Mouse (Mus musculus) liver, embryonic 12.5 days (tissue): ENCODE measurements around the gene Creld1. TPM values are rescaled to one million over a fixed set of nuclear protein-coding genes. Genes with fewer than 3 reads are reported as not detected.

Experiments used
- ATAC-seq: fragments of 200-750 bp; cut with Nextera tagmentation; 2 replicates; pipeline ENCODE4 v1.8.0; 2017; ENCODE audit warnings: moderate number of reproducible peaks, mild to moderate bottlenecking, moderate library complexity
- H3K27ac ChIP-seq: fragments of 300-500 bp; sonication (generic); 2 replicates; pipeline ENCODE4 v1.5.1; 2016; ENCODE audit warnings: mild to moderate bottlenecking
- H3K27me3 ChIP-seq: fragments of 300-500 bp; sonication (generic); replicated peaks from 2 replicates; pipeline ENCODE4 v1.6.1; 2016; ENCODE audit warnings: mild to moderate bottlenecking, moderate library complexity
- H3K36me3 ChIP-seq: fragments of 300-500 bp; sonication (generic); 2 replicates; pipeline ENCODE4 v1.6.1; 2016; ENCODE audit warnings: mild to moderate bottlenecking, moderate library complexity
- H3K4me1 ChIP-seq: fragments of 300-500 bp; sonication (generic); 2 replicates; pipeline ENCODE4 v1.6.1; 2016
- H3K4me2 ChIP-seq: fragments of 300-500 bp; sonication (generic); 2 replicates; pipeline ENCODE4 v1.6.1; 2016; ENCODE audit warnings: mild to moderate bottlenecking, moderate library complexity
- H3K4me3 ChIP-seq: fragments of 300-500 bp; sonication (generic); 2 replicates; pipeline ENCODE4 v1.5.1; 2016; ENCODE audit warnings: mild to moderate bottlenecking, moderate library complexity
- H3K9ac ChIP-seq: fragments of 300-500 bp; sonication (generic); 2 replicates; pipeline ENCODE4 v1.6.1; 2016; ENCODE audit warnings: mild to moderate bottlenecking, moderate library complexity
- H3K9me3 ChIP-seq: fragments of 300-500 bp; sonication (generic); replicated peaks from 2 replicates; pipeline ENCODE4 v1.6.1; 2016; ENCODE audit warnings: mild to moderate bottlenecking, moderate library complexity
- WGBS: fragments of 180-500 bp; shearing (Covaris S2); methylation state at CpG from one replicate; pipeline ENCODE4 v1.1.7; 2016; ENCODE audit not compliant: insufficient replicate concordance; 5-methylcytosine and 5-hydroxymethylcytosine counted together
- polyA plus RNA-seq: library from polyadenylated mRNA; unstranded; fragments of >200 nt; fragmentation: Nextera tagmentation; extraction: Ambion mirVana; gene quantifications from 2 replicates; pipeline ENCODE4 v1.2.1, GENCODE M21; 2016

Gene Creld1
- polyA plus RNA-seq, 1 experiment from 2014 or later, result 9.6 TPM

- peak overlapping the region; percentile 76 for H3K4me2 ChIP-seq
- peak overlapping the region; percentile 51 for H3K4me3 ChIP-seq
- peaks cover 17% of the 10 kb centered on the region for H3K36me3 ChIP-seq
- peaks cover 16% of the 10 kb centered on the region for H3K4me1 ChIP-seq
- H3K27me3 ChIP-seq, result peaks cover 52% of the 10 kb centered on the region
- no peak overlapping the region for H3K27ac ChIP-seq
- no peaks in the 10 kb centered on the region for H3K9me3 ChIP-seq
- H3K9ac ChIP-seq, result peak overlapping the region; percentile 59
- peak; percentile 74 for ATAC-seq
- 1% methylated on average over 54 of the region's 54 CpGs for WGBS
These were observed 11.2 kb downstream of the Creld1 start for GRCm38 (mm10) chr6:113494258-113494788.

GRCm38 (mm10) chr6:113495071-113495675 is 12.1 kb downstream of the Creld1 start:
- peak overlapping the region; percentile 59 for H3K9ac ChIP-seq
- WGBS, result 33% methylated on average over 28 of the region's 28 CpGs

GRCm38 (mm10) chr6:113499346-113499745 is 16.2 kb downstream of the Creld1 start:
- WGBS, result 40% methylated on average over 6 of the region's 6 CpGs
- Histone ChIP-seq H3K4me2 (no peak overlapping the region), H3K9me3 (no peaks in the 10 kb centered on the region), H3K36me3 (no peaks in the 10 kb centered on the region), H3K9ac (no peak overlapping the region), H3K27me3 (peaks cover 94% of the 10 kb centered on the region), H3K4me1 (peaks cover 17% of the 10 kb centered on the region), H3K27ac (no peak overlapping the region), H3K4me3 (no peak overlapping the region)
- ATAC-seq, result no peak

More at GRCm38 (mm10) chr6:113495071-113495675, 12.1 kb downstream of the Creld1 start:
- Histone ChIP-seq H3K4me1 (peaks cover 16% of the 10 kb centered on the region), H3K4me2 (peak overlapping the region; percentile 76), H3K36me3 (peaks cover 9% of the 10 kb centered on the region), H3K9me3 (no peaks in the 10 kb centered on the region), H3K27me3 (peaks cover 61% of the 10 kb centered on the region), H3K4me3 (peak overlapping the region; percentile 51), H3K27ac (no peak overlapping the region)
- no peak for ATAC-seq

GRCm38 (mm10) chr6:113501388-113502084 is 18.4 kb downstream of the Creld1 start, which contains the start of gene Prrt3:
Gene Prrt3, minus strand, starts transcription at chr6:113501931.
- H3K9me3 ChIP-seq, result no peaks in the 10 kb centered on the region
- H3K9ac ChIP-seq, result no peak within 1 kb of the TSS
- no peak for ATAC-seq
- H3K4me2 ChIP-seq, result peak within 1 kb of the TSS; percentile 38
- peaks cover 72% of the 10 kb centered on the region for H3K27me3 ChIP-seq
- H3K4me3 ChIP-seq, result no peak within 1 kb of the TSS
- H3K36me3 ChIP-seq, result no peaks in the 10 kb centered on the region
- no peak within 1 kb of the TSS for H3K27ac ChIP-seq
- WGBS, result 13% methylated on average over 32 of the region's 32 CpGs
- peaks cover 4% of the 10 kb centered on the region; the same call in 1 of the 2 replicates for H3K4me1 ChIP-seq

- Histone ChIP-seq H3K27me3 (peaks cover 60% of the 10 kb centered on the region), H3K27ac (no peak overlapping the region), H3K4me2 (no peak overlapping the region), H3K9me3 (no peaks in the 10 kb centered on the region), H3K36me3 (no peaks in the 10 kb centered on the region), H3K4me3 (no peak overlapping the region), H3K9ac (no peak overlapping the region), H3K4me1 (peaks cover 4% of the 10 kb centered on the region; the same call in 1 of the 2 replicates)
- WGBS, result 61% methylated on average over 2 of the region's 2 CpGs
- ATAC-seq, result no peak
These were observed 19.7 kb downstream of the Creld1 start for GRCm38 (mm10) chr6:113502801-113503200.

GRCm38 (mm10) chr6:113505689-113506088 is 22.6 kb downstream of the Creld1 start:
- Histone ChIP-seq H3K27ac (no peak overlapping the region), H3K9me3 (no peaks in the 10 kb centered on the region), H3K4me3 (no peak overlapping the region), H3K27me3 (peaks cover 34% of the 10 kb centered on the region), H3K9ac (no peak overlapping the region), H3K4me1 (peaks cover 4% of the 10 kb centered on the region; the same call in 1 of the 2 replicates), H3K36me3 (no peaks in the 10 kb centered on the region), H3K4me2 (no peak overlapping the region)
- 78% methylated on average over 1 of the region's 1 CpGs for WGBS
- ATAC-seq, result no peak

GRCm38 (mm10) chr6:113507130-113507529 is 24.0 kb downstream of the Creld1 start:
- H3K9ac ChIP-seq, result no peak overlapping the region
- H3K9me3 ChIP-seq, result no peaks in the 10 kb centered on the region
- H3K27me3 ChIP-seq, result peaks cover 20% of the 10 kb centered on the region
- no peak overlapping the region for H3K4me3 ChIP-seq
- no peaks in the 10 kb centered on the region for H3K4me1 ChIP-seq
- 0 out of 2 replicates have a peak, but pooled peaks cover 2% of the 10 kb centered on the region for H3K36me3 ChIP-seq
- no peak for ATAC-seq
- no peak overlapping the region for H3K4me2 ChIP-seq
- H3K27ac ChIP-seq, result no peak overlapping the region

GRCm38 (mm10) chr6:113508272-113508946 is 25.3 kb downstream of the Creld1 start:
- WGBS, result 57% methylated on average over 7 of the region's 7 CpGs
- H3K27me3 ChIP-seq, result peaks cover 7% of the 10 kb centered on the region; the same call in 1 of the 2 replicates
- H3K4me3 ChIP-seq, result no peak overlapping the region
- ATAC-seq, result no peak
- no peaks in the 10 kb centered on the region for H3K9me3 ChIP-seq
- H3K36me3 ChIP-seq, result peaks cover 11% of the 10 kb centered on the region
- no peaks in the 10 kb centered on the region for H3K4me1 ChIP-seq
- H3K27ac ChIP-seq, result no peak overlapping the region
- H3K4me2 ChIP-seq, result no peak overlapping the region
- no peak overlapping the region for H3K9ac ChIP-seq

GRCm38 (mm10) chr6:113508947-113509280 is 25.8 kb downstream of the Creld1 start:
- no peak overlapping the region for H3K9ac ChIP-seq
- ATAC-seq, result no peak
- H3K9me3 ChIP-seq, result no peaks in the 10 kb centered on the region
- peaks cover 17% of the 10 kb centered on the region for H3K36me3 ChIP-seq
- no peak overlapping the region for H3K4me3 ChIP-seq
- H3K27me3 ChIP-seq, result 0 out of 2 replicates have a peak, but pooled peaks cover 4% of the 10 kb centered on the region
- H3K4me1 ChIP-seq, result no peaks in the 10 kb centered on the region
- no peak overlapping the region for H3K4me2 ChIP-seq
- 61% methylated on average over 5 of the region's 5 CpGs for WGBS
- no peak overlapping the region for H3K27ac ChIP-seq

GRCm38 (mm10) chr6:113513944-113514343 is 30.8 kb downstream of the Creld1 start:
- peaks cover 67% of the 10 kb centered on the region for H3K36me3 ChIP-seq
- WGBS, result 85% methylated on average over 6 of the region's 6 CpGs
- H3K9me3 ChIP-seq, result no peaks in the 10 kb centered on the region
- H3K4me3 ChIP-seq, result no peak overlapping the region
- H3K9ac ChIP-seq, result no peak overlapping the region
- no peak for ATAC-seq
- no peaks in the 10 kb centered on the region for H3K27me3 ChIP-seq
- H3K27ac ChIP-seq, result no peak overlapping the region
- no peaks in the 10 kb centered on the region for H3K4me1 ChIP-seq
- H3K4me2 ChIP-seq, result no peak overlapping the region

GRCm38 (mm10) chr6:113514600-113514999 is 31.5 kb downstream of the Creld1 start:
- Histone ChIP-seq H3K36me3 (peaks cover 73% of the 10 kb centered on the region), H3K9me3 (no peaks in the 10 kb centered on the region), H3K4me1 (no peaks in the 10 kb centered on the region), H3K4me3 (no peak overlapping the region), H3K27ac (no peak overlapping the region), H3K27me3 (no peaks in the 10 kb centered on the region), H3K9ac (no peak overlapping the region), H3K4me2 (no peak overlapping the region)
- no peak for ATAC-seq
- 78% methylated on average over 3 of the region's 3 CpGs for WGBS
